Mouse (Mus musculus) E14TG2a.4 (cell line): ENCODE data around the gene Sugp1.

Experiments
- CTCF ChIP-seq: conservative IDR thresholded peaks from 2 replicates; pipeline ENCODE4 v1.5.1; 2014; ENCODE audit warnings: low read length
- NANOG ChIP-seq: IDR thresholded peaks from 2 replicates; pipeline ENCODE4 v1.6.1; 2014; ENCODE audit warnings: borderline replicate concordance, low read length, mixed read lengths
- POU5F1 ChIP-seq: IDR thresholded peaks from 2 replicates; pipeline ENCODE4 v1.6.1; 2014; ENCODE audit warnings: low read length, borderline replicate concordance

- TF ChIP-seq CTCF (no peak), NANOG (no peak), POU5F1 (no peak)
These were observed 75.0 kb downstream of the Sugp1 start for GRCm38 (mm10) chr8:70117611-70118010.
